Mouse (Mus musculus) cerebellum, adult 2 months (tissue): ENCODE measurements around the gene Sapcd2.

Experiments used
- CTCF ChIP-seq: fragments of 200-500 bp; IDR thresholded peaks from 2 replicates; pipeline ENCODE4 v1.5.1; 2011; ENCODE audit warnings: low read depth, mild to moderate bottlenecking, control low read depth, low read length, moderate library complexity, borderline replicate concordance; ENCODE audit not compliant: insufficient read depth
- POLR2A ChIP-seq: fragments of 200-500 bp; IDR thresholded peaks from 2 replicates; pipeline ENCODE4 v1.6.1; 2011; ENCODE audit warnings: low read length, control low read depth, borderline replicate concordance; ENCODE audit not compliant: insufficient read depth

GRCm38 (mm10) chr2:25395721-25396596 lies 23.8 kb downstream of the Sapcd2 start, which contains the start of gene Entpd2:
- TF ChIP-seq CTCF = no peak; the same call in 1 of the 2 replicates
- 0 out of 2 replicates have a peak, but pooled peaks have one; percentile 12 for TF ChIP-seq POLR2A
